Mouse (Mus musculus) megakaryocyte, embryonic 14.5 days (primary cell): ENCODE results near the gene Scube1.

Experiments used
- FLI1 ChIP-seq: IDR thresholded peaks from 2 replicates; pipeline ENCODE4 v1.6.1; 2012; ENCODE audit warnings: low read length, inconsistent platforms, mixed read lengths
- GATA1 ChIP-seq: IDR thresholded peaks from 3 replicates; pipeline ENCODE4 v1.6.1; 2012; ENCODE audit warnings: mixed read lengths, low read length, inconsistent platforms, borderline replicate concordance

GRCm38 (mm10) chr15:83574731-83575351 lies 150.0 kb downstream of the Scube1 start:
- TF ChIP-seq GATA1 (no peak), FLI1 (no peak)
